Mouse (Mus musculus): Measurements from ENCODE around the gene Pgbd1.
"Not testable (repeated sequence)": the region's sequence is repeated elsewhere in the genome, so short reads cannot be mapped to it uniquely, and the experiment has no call there.

The Pgbd1 gene

DNA sequence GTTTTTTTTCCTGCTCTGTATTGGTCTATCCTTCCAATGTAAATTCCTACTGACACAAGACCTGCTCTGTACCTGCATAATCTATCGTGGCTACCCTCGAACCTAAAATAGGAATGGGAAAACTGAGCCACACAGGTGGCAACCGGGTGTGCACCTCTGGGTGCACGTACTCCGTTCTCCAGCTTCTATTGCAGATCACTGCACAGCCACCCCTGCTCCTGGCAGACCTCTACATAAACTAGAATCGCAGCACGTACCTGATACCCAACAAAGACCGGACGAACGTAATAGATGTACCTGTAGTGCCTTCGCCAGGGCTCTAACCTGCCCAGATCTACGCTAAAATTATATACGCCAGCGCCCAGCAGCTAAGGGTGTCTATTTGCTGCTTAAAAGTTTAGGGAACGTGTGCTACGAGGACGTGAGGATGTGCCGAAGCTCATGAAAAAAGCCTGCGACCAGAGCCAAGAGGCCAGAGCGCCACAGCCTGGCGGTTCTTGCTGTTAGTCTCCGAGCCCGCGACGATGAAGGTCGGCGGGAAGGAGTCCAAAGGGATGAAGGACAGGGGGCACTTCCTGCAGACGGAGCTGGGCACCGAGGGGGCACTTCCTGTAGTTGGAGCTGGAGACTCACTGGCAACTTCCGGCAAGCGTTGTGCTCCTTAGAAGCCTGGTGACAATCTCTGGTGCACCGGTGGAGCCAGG lies at the start of gene Pgbd1:
Gene Pgbd1, minus strand, starts transcription at position 556 of the 704 bp plus-strand sequence.
- peak; percentile 71 for DNase-seq (ENCODE audit: inconsistent ontology term)

DNA sequence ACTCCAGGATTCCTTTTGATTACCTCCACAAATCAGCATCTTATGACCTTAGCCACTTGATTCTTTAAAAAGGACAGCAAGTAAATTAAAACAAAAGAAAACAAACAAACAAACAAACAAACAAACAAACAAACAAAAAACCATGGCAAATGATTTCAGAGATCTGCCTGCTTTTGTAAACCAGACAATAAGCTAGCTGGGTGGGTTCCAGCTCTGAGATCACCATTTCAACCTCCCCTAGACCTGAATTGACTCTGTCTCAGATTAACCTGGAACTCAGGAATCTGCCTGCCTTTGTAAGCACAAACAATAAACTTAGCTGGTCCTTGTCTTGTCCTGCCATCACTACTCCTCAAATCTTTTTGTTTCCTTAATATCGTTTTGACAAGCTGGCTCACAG lies 46.0 kb upstream of the Pgbd1 start:
- no peak for DNase-seq (ENCODE audit: inconsistent ontology term)

GRCm38 (mm10) chr13:21478759-21479670 lies 38.2 kb upstream of the Pgbd1 start, which contains the start of the genes Zkscan4 and Gm10065:
Gene Zkscan4, plus strand, starts transcription at chr13:21478907.
Gene Gm10065, minus strand, starts transcription at chr13:21479441.
- DNase-seq (ENCODE audit: inconsistent ontology term) = peak; percentile 78

- DNase-seq (ENCODE audit: inconsistent ontology term) = no peak
These were observed 31.6 kb upstream of the Pgbd1 start for GRCm38 (mm10) chr13:21472427-21472826.

GRCm38 (mm10) chr13:21469097-21469496 lies 28.2 kb upstream of the Pgbd1 start:
- DNase-seq (ENCODE audit: inconsistent ontology term) = no peak

DNA sequence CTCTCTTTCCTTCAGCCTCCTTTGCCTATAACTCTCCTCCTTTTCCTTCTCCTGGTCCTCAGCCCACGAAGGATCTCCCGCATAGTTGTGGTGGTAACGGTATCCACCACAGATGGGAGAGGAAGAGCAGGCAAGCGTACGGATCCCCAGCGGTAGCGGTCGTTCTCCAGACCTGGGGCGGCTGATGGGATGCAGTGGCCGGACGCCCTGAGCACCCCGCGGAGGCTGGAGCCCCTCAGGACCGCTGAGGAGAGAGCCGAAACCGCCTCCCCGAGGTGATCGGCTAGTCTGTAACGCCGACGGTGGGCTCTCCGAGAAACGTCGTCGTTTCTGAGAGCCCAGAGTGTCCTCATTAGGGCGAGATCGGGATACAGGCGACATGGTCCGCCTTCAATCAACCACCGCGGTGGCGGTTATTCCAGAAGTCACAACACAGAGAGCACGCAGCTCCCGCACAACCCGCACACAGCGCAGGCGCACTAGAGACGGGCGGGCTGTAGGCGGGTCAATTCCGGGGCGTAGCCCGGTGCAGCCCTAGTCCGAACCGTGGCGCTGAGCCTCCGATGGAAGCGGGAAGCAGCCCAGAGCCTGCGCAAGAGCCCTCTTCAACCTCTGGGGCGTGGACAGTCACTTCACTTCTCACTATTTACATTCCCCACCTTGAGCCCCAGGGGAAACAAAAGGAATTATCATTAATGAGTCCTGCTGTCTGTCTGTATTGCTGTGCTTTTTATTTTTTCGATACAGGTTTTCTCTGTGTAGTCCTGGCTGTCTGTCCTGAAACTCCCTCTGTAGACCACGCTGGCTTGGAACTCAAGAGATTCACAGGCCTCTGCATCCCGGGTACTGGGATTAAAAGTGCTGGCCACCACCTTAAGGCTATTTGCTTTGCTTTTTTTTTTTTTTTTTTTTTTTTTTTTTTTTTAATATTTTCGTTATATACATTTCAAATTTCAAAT lies 27.5 kb upstream of the Pgbd1 start, which contains the start of gene Nkapl:
Gene Nkapl, minus strand, starts transcription at position 449 of the 959 bp plus-strand sequence.
- DNase-seq (ENCODE audit: inconsistent ontology term) = peak; percentile 86

GRCm38 (mm10) chr13:21467336-21467735 lies 26.5 kb upstream of the Pgbd1 start:
- DNase-seq (ENCODE audit: inconsistent ontology term) = no peak

DNA sequence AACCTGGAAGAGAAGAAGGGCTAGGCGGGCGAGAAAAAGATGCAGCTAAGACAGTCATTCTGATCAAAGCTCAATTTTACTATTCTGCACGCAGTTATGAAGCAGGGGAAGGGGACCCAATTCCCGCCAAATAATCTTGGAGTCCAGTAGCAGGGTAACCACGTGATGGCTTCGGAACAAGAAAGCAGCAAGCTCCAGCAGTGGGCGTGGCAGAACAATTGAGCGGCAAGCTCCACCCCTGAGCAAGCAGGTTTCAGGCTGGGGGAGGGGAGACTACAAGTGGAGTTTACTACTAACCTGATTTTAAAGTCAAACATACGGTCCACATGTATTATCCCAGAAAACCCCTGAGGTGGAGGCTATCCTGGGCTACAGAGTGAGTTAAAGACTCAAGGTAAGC lies 21.7 kb upstream of the Pgbd1 start:
- not testable (repeated sequence) for DNase-seq (ENCODE audit: inconsistent ontology term)

- no peak for DNase-seq (ENCODE audit: inconsistent ontology term)
These were observed 15.5 kb upstream of the Pgbd1 start for GRCm38 (mm10) chr13:21456347-21456746.

GRCm38 (mm10) chr13:21454133-21454532 lies 13.3 kb upstream of the Pgbd1 start:
- no peak for DNase-seq (ENCODE audit: inconsistent ontology term)

DNA sequence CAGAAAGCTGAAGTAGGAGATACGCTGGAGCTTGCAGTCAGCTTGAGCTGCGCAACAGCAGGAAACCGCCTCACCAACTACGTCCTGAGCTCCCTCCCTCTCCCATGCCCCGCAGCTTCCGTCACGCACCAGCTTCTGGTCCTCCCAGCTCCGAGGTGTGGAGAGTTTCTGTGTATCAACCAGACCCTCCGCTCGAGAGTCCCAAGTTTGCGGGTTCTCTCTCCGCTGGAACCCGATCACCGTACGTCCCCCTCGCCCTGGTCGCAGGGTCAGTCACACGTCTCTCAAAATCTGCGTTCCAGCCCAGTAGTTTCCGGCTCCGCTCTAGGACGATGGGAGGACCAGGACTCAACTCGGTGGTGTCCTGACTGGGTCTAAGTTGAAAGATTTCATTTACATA lies 12.6 kb upstream of the Pgbd1 start, which contains the start of gene Zscan26:
Gene Zscan26, minus strand, starts transcription at position 282 of the 400 bp plus-strand sequence.
- DNase-seq (ENCODE audit: inconsistent ontology term) = peak; percentile 90

DNA sequence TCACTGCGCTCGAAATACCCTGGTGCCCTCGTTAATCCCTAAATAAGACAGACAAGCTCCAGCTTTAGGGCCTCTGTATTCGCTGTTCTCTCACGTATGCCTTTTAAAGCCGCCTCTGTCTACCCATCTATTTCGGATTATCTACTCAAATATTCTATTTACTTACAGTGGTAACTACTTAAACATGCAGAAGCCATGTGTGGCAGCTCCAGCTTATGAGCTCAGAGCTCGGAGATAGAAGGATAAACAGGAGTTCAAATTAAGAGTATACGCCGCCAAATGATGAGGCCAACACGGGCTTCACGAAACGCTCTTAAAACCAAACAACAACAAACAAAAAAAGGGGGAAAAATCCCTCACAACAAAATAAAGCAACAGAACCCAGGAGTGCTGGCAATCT lies 12.2 kb upstream of the Pgbd1 start:
- DNase-seq (ENCODE audit: inconsistent ontology term) = peak; percentile 62

- DNase-seq (ENCODE audit: inconsistent ontology term) = no peak
These were observed 7.2 kb upstream of the Pgbd1 start for GRCm38 (mm10) chr13:21447856-21448614.

DNA sequence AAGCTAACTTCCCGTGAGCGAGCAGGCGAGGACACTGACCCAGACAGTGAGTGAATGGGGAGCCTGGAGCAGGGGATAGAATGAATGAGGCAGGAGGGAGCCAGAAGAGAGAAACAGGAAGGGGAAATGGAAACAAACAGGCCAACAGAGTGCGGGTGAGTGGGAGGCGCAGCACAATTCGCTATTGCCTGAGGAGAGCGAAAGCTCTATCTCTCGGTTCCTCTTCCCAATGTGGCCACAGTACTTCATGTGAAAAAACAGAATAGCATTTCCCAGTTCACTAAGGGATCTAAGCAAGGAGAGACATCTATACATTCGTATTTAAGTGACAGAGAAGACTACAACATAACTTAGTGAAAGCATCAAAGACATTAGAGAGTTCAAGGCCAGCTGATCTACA lies 5.9 kb upstream of the Pgbd1 start:
- no peak for DNase-seq (ENCODE audit: inconsistent ontology term)

DNA sequence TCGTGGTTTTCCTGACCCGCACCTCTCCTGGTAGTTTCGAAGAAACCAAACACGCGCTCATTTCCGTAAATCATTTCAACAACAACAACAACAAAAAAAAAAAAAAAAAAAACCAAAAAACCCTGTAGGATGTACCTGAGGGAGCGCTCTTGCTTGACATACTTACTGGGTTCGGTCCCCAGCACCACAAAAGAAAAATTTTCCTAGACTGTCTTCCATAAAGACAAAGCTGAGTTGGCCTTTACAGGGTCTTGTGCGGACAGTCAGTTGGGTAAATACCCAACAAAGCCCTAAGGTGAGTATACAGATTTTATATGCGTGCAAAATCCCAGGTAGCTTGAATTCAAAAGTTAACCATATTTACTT lies 332 bp upstream of the Pgbd1 start:
- DNase-seq (ENCODE audit: inconsistent ontology term) = no peak

DNA sequence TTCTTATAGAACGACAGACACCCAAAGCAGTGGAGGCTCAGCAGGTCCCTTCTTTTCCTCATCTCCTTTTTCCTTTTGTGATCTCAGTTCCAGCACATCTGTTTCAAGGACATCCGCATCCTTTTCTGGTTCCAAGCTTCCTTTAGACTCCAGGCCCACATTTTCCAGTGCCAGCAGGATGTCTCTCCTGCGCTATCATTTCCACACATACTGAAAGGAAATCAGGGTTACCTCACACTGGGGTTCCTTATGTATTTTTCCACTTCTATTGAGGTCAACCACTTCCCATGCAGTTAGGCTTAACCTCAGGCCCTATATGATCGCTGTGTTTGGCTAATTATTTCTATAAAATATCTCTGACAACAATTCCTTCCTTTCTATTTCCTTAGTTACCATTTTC lies 5.4 kb downstream of the Pgbd1 start:
- DNase-seq (ENCODE audit: inconsistent ontology term) = no peak

DNA sequence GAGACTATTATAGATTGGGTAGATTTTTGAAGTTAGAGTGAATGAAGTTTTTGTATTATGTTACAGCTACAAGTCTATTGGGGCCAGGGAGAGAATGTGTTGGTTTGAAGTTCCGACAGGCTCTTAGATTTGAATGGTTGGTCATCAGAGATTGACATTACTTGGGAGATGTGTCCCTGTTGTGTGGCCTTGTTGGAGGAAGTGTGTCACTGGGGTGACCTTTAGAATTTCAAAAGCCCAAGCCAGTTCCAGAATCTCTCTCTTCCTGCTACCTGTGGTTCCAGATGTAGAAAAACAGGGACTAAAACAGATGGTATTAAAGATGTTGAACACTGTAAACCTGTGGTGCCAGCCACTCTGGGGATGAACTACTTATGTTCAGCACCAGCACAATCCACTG lies 13.2 kb downstream of the Pgbd1 start:
- no peak for DNase-seq (ENCODE audit: inconsistent ontology term)

GRCm38 (mm10) chr13:21423301-21423700 lies 17.6 kb downstream of the Pgbd1 start:
- no peak for DNase-seq (ENCODE audit: inconsistent ontology term)

DNA sequence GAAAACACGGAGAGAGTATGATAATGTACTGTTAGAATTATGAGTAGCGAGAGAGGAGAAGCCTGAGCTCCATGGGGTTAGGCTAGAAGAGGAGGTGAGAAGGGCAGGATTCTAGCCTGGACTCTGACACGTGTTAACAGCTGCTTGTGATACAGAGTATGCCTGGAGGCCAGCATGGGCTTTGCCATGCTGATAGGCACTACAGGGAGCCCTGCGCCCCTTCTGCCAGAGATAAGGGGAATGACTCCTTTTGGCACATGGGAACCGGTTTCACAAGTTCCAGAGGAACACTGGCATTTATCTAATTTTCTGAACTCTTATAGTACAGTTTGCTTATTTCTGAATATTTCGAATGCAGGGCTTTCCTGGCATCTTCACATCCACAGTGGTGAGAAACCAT lies 22.0 kb downstream of the Pgbd1 start:
- no peak for DNase-seq (ENCODE audit: inconsistent ontology term)

- peak; percentile 82 for DNase-seq (ENCODE audit: inconsistent ontology term)
These were observed 23.4 kb downstream of the Pgbd1 start for GRCm38 (mm10) chr13:21417298-21418010.

Data from Muller cell, postnatal 12 days (primary cell).